Mouse (Mus musculus) bone marrow macrophage, adult 2 months (primary cell): ENCODE results near the gene Utp4.
"Not testable (repeated sequence)": the region's sequence is repeated elsewhere in the genome, so short reads cannot be mapped to it uniquely, and the experiment has no call there.

ENCODE experiments used
- CTCF ChIP-seq: IDR thresholded peaks from 2 replicates; pipeline ENCODE4 v1.5.1; 2012; ENCODE audit warnings: low read depth, mild to moderate bottlenecking, low read length, moderate library complexity
- POLR2A ChIP-seq: IDR thresholded peaks from 2 replicates; pipeline ENCODE4 v1.6.1; 2012; ENCODE audit warnings: mild to moderate bottlenecking, low read depth, low read length, borderline replicate concordance

GRCm38 (mm10) chr8:106928182-106928581 lies 34.7 kb downstream of the Utp4 start:
- TF ChIP-seq CTCF, POLR2A: not testable (repeated sequence)
